Mouse (Mus musculus): ENCODE measurements around the gene Emb. TPM values are rescaled to one million over a fixed set of nuclear protein-coding genes. Genes with fewer than 3 reads are reported as not detected.

Gene Emb
- polyA plus RNA-seq, 1 experiment from 2014 or later: 17.2 TPM

- Histone ChIP-seq H3K9ac (ENCODE audit: low read depth, low read length) (no peak overlapping the region), H3K9me3 (ENCODE audit: control insufficient read depth, low read length) (no peaks in the 10 kb centered on the region), H3K4me3 (ENCODE audit: low read length) (no peak overlapping the region), H3K4me2 (ENCODE audit: low read length) (no peak overlapping the region), H3K4me1 (ENCODE audit: control insufficient read depth, insufficient read depth, low read depth, low read length) (peaks cover 15% of the 10 kb centered on the region), H3K27ac (ENCODE audit: low read depth, low read length) (no peak overlapping the region), H3K36me3 (ENCODE audit: control insufficient read depth, insufficient read depth, low read length) (no peaks in the 10 kb centered on the region), H3K27me3 (replicated peaks; ENCODE audit: control insufficient read depth, insufficient read depth, low read length) (no peaks in the 10 kb centered on the region)
- WGBS: 74% methylated on average over 11 of the region's 11 CpGs
- no peak for ATAC-seq
Measured at GRCm38 (mm10) chr13:117217621-117218020, 9.3 kb downstream of the Emb start.

GRCm38 (mm10) chr13:117218092-117218491 lies 9.8 kb downstream of the Emb start:
- H3K9ac ChIP-seq (ENCODE audit: low read depth, low read length): no peak overlapping the region
- 90% methylated on average over 2 of the region's 2 CpGs for WGBS
- H3K36me3 ChIP-seq (ENCODE audit: control insufficient read depth, insufficient read depth, low read length): no peaks in the 10 kb centered on the region
- no peak overlapping the region for H3K4me2 ChIP-seq (ENCODE audit: low read length)
- H3K9me3 ChIP-seq (ENCODE audit: control insufficient read depth, low read length): no peaks in the 10 kb centered on the region
- H3K4me1 ChIP-seq (ENCODE audit: control insufficient read depth, insufficient read depth, low read depth, low read length): peaks cover 15% of the 10 kb centered on the region
- no peak overlapping the region for H3K4me3 ChIP-seq (ENCODE audit: low read length)
- no peaks in the 10 kb centered on the region for H3K27me3 ChIP-seq (replicated peaks; ENCODE audit: control insufficient read depth, insufficient read depth, low read length)
- no peak for ATAC-seq
- H3K27ac ChIP-seq (ENCODE audit: low read depth, low read length): no peak overlapping the region

GRCm38 (mm10) chr13:117219871-117220500 lies 11.7 kb downstream of the Emb start:
- Histone ChIP-seq H3K27me3 (replicated peaks; ENCODE audit: control insufficient read depth, insufficient read depth, low read length) (no peaks in the 10 kb centered on the region), H3K9me3 (ENCODE audit: control insufficient read depth, low read length) (no peaks in the 10 kb centered on the region), H3K4me1 (ENCODE audit: control insufficient read depth, insufficient read depth, low read depth, low read length) (peaks cover 15% of the 10 kb centered on the region), H3K9ac (ENCODE audit: low read depth, low read length) (peak overlapping the region; percentile 93), H3K36me3 (ENCODE audit: control insufficient read depth, insufficient read depth, low read length) (no peaks in the 10 kb centered on the region), H3K4me3 (ENCODE audit: low read length) (peak overlapping the region; percentile 84), H3K27ac (ENCODE audit: low read depth, low read length) (peak overlapping the region; percentile 84), H3K4me2 (ENCODE audit: low read length) (peak overlapping the region; percentile 83)
- 4% methylated on average over 16 of the region's 16 CpGs for WGBS
- ATAC-seq: no peak; the same call in 1 of the 2 replicates

GRCm38 (mm10) chr13:117220501-117221321 lies 12.4 kb downstream of the Emb start, which contains the start of gene Gm17509:
TSS of gene Gm17509 (minus strand) at chr13:117221075.
- H3K27me3 ChIP-seq (replicated peaks; ENCODE audit: control insufficient read depth, insufficient read depth, low read length): no peaks in the 10 kb centered on the region
- peaks cover 15% of the 10 kb centered on the region for H3K4me1 ChIP-seq (ENCODE audit: control insufficient read depth, insufficient read depth, low read depth, low read length)
- peak within 1 kb of the TSS; percentile 84 for H3K27ac ChIP-seq (ENCODE audit: low read depth, low read length)
- peak within 1 kb of the TSS; percentile 84 for H3K4me3 ChIP-seq (ENCODE audit: low read length)
- no peaks in the 10 kb centered on the region for H3K9me3 ChIP-seq (ENCODE audit: control insufficient read depth, low read length)
- WGBS: under 1% methylated on average over 57 of the region's 67 CpGs
- no peaks in the 10 kb centered on the region for H3K36me3 ChIP-seq (ENCODE audit: control insufficient read depth, insufficient read depth, low read length)
- peak within 1 kb of the TSS; percentile 93 for H3K9ac ChIP-seq (ENCODE audit: low read depth, low read length)
- peak within 1 kb of the TSS; percentile 83 for H3K4me2 ChIP-seq (ENCODE audit: low read length)
- ATAC-seq: peak; percentile 90

GRCm38 (mm10) chr13:117223125-117223524 lies 14.8 kb downstream of the Emb start:
- Histone ChIP-seq H3K9me3 (ENCODE audit: control insufficient read depth, low read length) (no peaks in the 10 kb centered on the region), H3K4me2 (ENCODE audit: low read length) (no peak overlapping the region), H3K27ac (ENCODE audit: low read depth, low read length) (no peak overlapping the region), H3K36me3 (ENCODE audit: control insufficient read depth, insufficient read depth, low read length) (no peaks in the 10 kb centered on the region), H3K4me1 (ENCODE audit: control insufficient read depth, insufficient read depth, low read depth, low read length) (peaks cover 15% of the 10 kb centered on the region), H3K27me3 (replicated peaks; ENCODE audit: control insufficient read depth, insufficient read depth, low read length) (no peaks in the 10 kb centered on the region), H3K4me3 (ENCODE audit: low read length) (no peak overlapping the region), H3K9ac (ENCODE audit: low read depth, low read length) (no peak overlapping the region)
- WGBS: 57% methylated on average over 5 of the region's 5 CpGs
- no peak for ATAC-seq

- Histone ChIP-seq H3K9ac (ENCODE audit: low read depth, low read length) (no peak overlapping the region), H3K27me3 (replicated peaks; ENCODE audit: control insufficient read depth, insufficient read depth, low read length) (no peaks in the 10 kb centered on the region), H3K27ac (ENCODE audit: low read depth, low read length) (no peak overlapping the region), H3K4me2 (ENCODE audit: low read length) (no peak overlapping the region), H3K4me3 (ENCODE audit: low read length) (no peak overlapping the region), H3K4me1 (ENCODE audit: control insufficient read depth, insufficient read depth, low read depth, low read length) (peaks cover 13% of the 10 kb centered on the region), H3K36me3 (ENCODE audit: control insufficient read depth, insufficient read depth, low read length) (no peaks in the 10 kb centered on the region), H3K9me3 (ENCODE audit: control insufficient read depth, low read length) (no peaks in the 10 kb centered on the region)
- no peak for ATAC-seq
- WGBS: 72% methylated on average over 2 of the region's 2 CpGs
Measured at GRCm38 (mm10) chr13:117224901-117225300, 16.6 kb downstream of the Emb start.

- Histone ChIP-seq H3K9ac (ENCODE audit: low read depth, low read length) (no peak overlapping the region), H3K36me3 (ENCODE audit: control insufficient read depth, insufficient read depth, low read length) (no peaks in the 10 kb centered on the region), H3K4me3 (ENCODE audit: low read length) (no peak overlapping the region), H3K4me1 (ENCODE audit: control insufficient read depth, insufficient read depth, low read depth, low read length) (peaks cover 8% of the 10 kb centered on the region), H3K27me3 (replicated peaks; ENCODE audit: control insufficient read depth, insufficient read depth, low read length) (no peaks in the 10 kb centered on the region), H3K4me2 (ENCODE audit: low read length) (no peak overlapping the region), H3K27ac (ENCODE audit: low read depth, low read length) (no peak overlapping the region), H3K9me3 (ENCODE audit: control insufficient read depth, low read length) (no peaks in the 10 kb centered on the region)
- ATAC-seq: no peak
- WGBS: 82% methylated on average over 6 of the region's 6 CpGs
Measured at GRCm38 (mm10) chr13:117225561-117225960, 17.2 kb downstream of the Emb start.

- H3K9me3 ChIP-seq (ENCODE audit: control insufficient read depth, low read length): no peaks in the 10 kb centered on the region
- WGBS: 69% methylated on average over 6 of the region's 6 CpGs
- no peak overlapping the region for H3K4me2 ChIP-seq (ENCODE audit: low read length)
- H3K4me1 ChIP-seq (ENCODE audit: control insufficient read depth, insufficient read depth, low read depth, low read length): no peaks in the 10 kb centered on the region
- H3K4me3 ChIP-seq (ENCODE audit: low read length): no peak overlapping the region
- no peak overlapping the region for H3K27ac ChIP-seq (ENCODE audit: low read depth, low read length)
- H3K27me3 ChIP-seq (replicated peaks; ENCODE audit: control insufficient read depth, insufficient read depth, low read length): no peaks in the 10 kb centered on the region
- H3K9ac ChIP-seq (ENCODE audit: low read depth, low read length): no peak overlapping the region
- no peaks in the 10 kb centered on the region for H3K36me3 ChIP-seq (ENCODE audit: control insufficient read depth, insufficient read depth, low read length)
- no peak for ATAC-seq
Measured at GRCm38 (mm10) chr13:117230371-117231110, 22.2 kb downstream of the Emb start.

- Histone ChIP-seq H3K4me3 (ENCODE audit: low read length) (no peak overlapping the region), H3K4me1 (ENCODE audit: control insufficient read depth, insufficient read depth, low read depth, low read length) (no peaks in the 10 kb centered on the region), H3K9me3 (ENCODE audit: control insufficient read depth, low read length) (no peaks in the 10 kb centered on the region), H3K4me2 (ENCODE audit: low read length) (no peak overlapping the region), H3K36me3 (ENCODE audit: control insufficient read depth, insufficient read depth, low read length) (no peaks in the 10 kb centered on the region), H3K9ac (ENCODE audit: low read depth, low read length) (no peak overlapping the region), H3K27me3 (replicated peaks; ENCODE audit: control insufficient read depth, insufficient read depth, low read length) (no peaks in the 10 kb centered on the region), H3K27ac (ENCODE audit: low read depth, low read length) (no peak overlapping the region)
- 94% methylated on average over 8 of the region's 8 CpGs for WGBS
- no peak for ATAC-seq
Measured at GRCm38 (mm10) chr13:117233808-117234207, 25.5 kb downstream of the Emb start.
